Mouse (Mus musculus) lung, embryonic 14.5 days (tissue): ENCODE data around the gene Wwp2. TPM values are rescaled to one million over a fixed set of nuclear protein-coding genes. Genes with fewer than 3 reads are reported as not detected.

Source experiments
- ATAC-seq: fragments of 200-750 bp; cut with Nextera tagmentation; 2 replicates; pipeline ENCODE4 v1.8.0; 2017; ENCODE audit warnings: mild to moderate bottlenecking, moderate TSS enrichment, moderate library complexity; ENCODE audit not compliant: insufficient read depth
- DNase-seq: peaks from one replicate; pipeline ENCODE4 v3.0.0-alpha.2; 2015
- H3K27ac ChIP-seq: fragments of 300-500 bp; sonication (generic); 2 replicates; pipeline ENCODE4 v1.5.1; 2014; ENCODE audit warnings: low read depth, mild to moderate bottlenecking, moderate library complexity
- H3K27me3 ChIP-seq: fragments of 300-500 bp; sonication (generic); 2 replicates; pipeline ENCODE4 v1.6.1; 2014; ENCODE audit warnings: low read length, control low read depth; ENCODE audit not compliant: insufficient read depth
- H3K36me3 ChIP-seq: fragments of 300-500 bp; sonication (generic); 2 replicates; pipeline ENCODE4 v1.6.1; 2014; ENCODE audit warnings: control low read depth; ENCODE audit not compliant: insufficient read depth
- H3K4me1 ChIP-seq: fragments of 300-500 bp; sonication (generic); 2 replicates; pipeline ENCODE4 v1.6.1; 2014; ENCODE audit warnings: antibody characterized with exemption, control low read depth; ENCODE audit not compliant: insufficient read depth
- H3K4me2 ChIP-seq: fragments of 300-500 bp; sonication (generic); 2 replicates; pipeline ENCODE4 v1.6.1; 2014; ENCODE audit warnings: mild to moderate bottlenecking
- H3K4me3 ChIP-seq: fragments of 300-500 bp; sonication (generic); 2 replicates; pipeline ENCODE4 v1.5.1; 2014; ENCODE audit warnings: low read depth, low read length
- H3K9ac ChIP-seq: fragments of 300-500 bp; sonication (generic); 2 replicates; pipeline ENCODE4 v1.6.1; 2014
- H3K9me3 ChIP-seq: fragments of 300-500 bp; sonication (generic); 2 replicates; pipeline ENCODE4 v1.6.1; 2016; ENCODE audit warnings: low read depth, low read length, control low read depth
- CTCF ChIP-seq: IDR thresholded peaks from 2 replicates; pipeline ENCODE4 v1.5.1; 2016; ENCODE audit warnings: antibody characterized with exemption, low read depth
- WGBS: fragments of 180-500 bp; shearing (Covaris S2); extraction: QIAGEN DNeasy Blood & Tissue Kit; methylation state at CpG from one replicate; pipeline ENCODE4 v1.1.7; 2014; 5-methylcytosine and 5-hydroxymethylcytosine counted together
- polyA plus RNA-seq: library from polyadenylated mRNA; unstranded; fragments of >200 nt; fragmentation: Nextera tagmentation; extraction: Ambion mirVana; gene quantifications from 2 replicates; pipeline ENCODE4 v1.2.1, GENCODE M21; 2014

The Wwp2 gene
- polyA plus RNA-seq, 1 experiment from 2014 or later: 48.2 TPM

- H3K36me3 ChIP-seq: peaks cover 87% of the 10 kb centered on the region
- H3K9ac ChIP-seq: no peak overlapping the region
- DNase-seq: peak; percentile 70
- H3K9me3 ChIP-seq: no peaks in the 10 kb centered on the region
- WGBS: 61% methylated on average over 4 of the region's 4 CpGs
- H3K4me3 ChIP-seq: no peak overlapping the region
- H3K4me2 ChIP-seq: no peak overlapping the region
- no peaks in the 10 kb centered on the region for H3K27me3 ChIP-seq
- no peak overlapping the region for H3K27ac ChIP-seq
- 0 out of 2 replicates have a peak, but pooled peaks have one; percentile 24 for ATAC-seq
- TF ChIP-seq CTCF: peak; percentile 74
- H3K4me1 ChIP-seq: no peaks in the 10 kb centered on the region
Measured at GRCm38 (mm10) chr8:107411391-107411790, 24.8 kb upstream of the Wwp2 start.

- no peak for TF ChIP-seq CTCF
Measured at GRCm38 (mm10) chr8:107412552-107412951, 23.6 kb upstream of the Wwp2 start.

GRCm38 (mm10) chr8:107413881-107414280 is 22.3 kb upstream of the Wwp2 start:
- H3K9ac ChIP-seq: no peak overlapping the region
- no peak overlapping the region for H3K27ac ChIP-seq
- DNase-seq: no peak
- no peak overlapping the region for H3K4me3 ChIP-seq
- H3K27me3 ChIP-seq: no peaks in the 10 kb centered on the region
- TF ChIP-seq CTCF: no peak
- 90% methylated on average over 10 of the region's 10 CpGs for WGBS
- no peaks in the 10 kb centered on the region for H3K4me1 ChIP-seq
- no peak overlapping the region for H3K4me2 ChIP-seq
- peaks cover 97% of the 10 kb centered on the region for H3K36me3 ChIP-seq
- no peak for ATAC-seq
- H3K9me3 ChIP-seq: no peaks in the 10 kb centered on the region

More at GRCm38 (mm10) chr8:107412552-107412951, 23.6 kb upstream of the Wwp2 start:
- Histone ChIP-seq H3K9ac (no peak overlapping the region), H3K9me3 (no peaks in the 10 kb centered on the region), H3K27ac (no peak overlapping the region), H3K4me3 (no peak overlapping the region), H3K36me3 (peaks cover 95% of the 10 kb centered on the region), H3K4me1 (no peaks in the 10 kb centered on the region), H3K27me3 (no peaks in the 10 kb centered on the region), H3K4me2 (no peak overlapping the region)
- 90% methylated on average over 8 of the region's 8 CpGs for WGBS
- ATAC-seq: no peak
- no peak for DNase-seq

- H3K36me3 ChIP-seq: peaks cover 97% of the 10 kb centered on the region
- no peak overlapping the region for H3K9ac ChIP-seq
- no peak for TF ChIP-seq CTCF
- H3K4me1 ChIP-seq: no peaks in the 10 kb centered on the region
- H3K4me2 ChIP-seq: no peak overlapping the region
- H3K27ac ChIP-seq: no peak overlapping the region
- H3K9me3 ChIP-seq: no peaks in the 10 kb centered on the region
- 92% methylated on average over 12 of the region's 12 CpGs for WGBS
- no peak for ATAC-seq
- no peak for DNase-seq
- H3K27me3 ChIP-seq: no peaks in the 10 kb centered on the region
- no peak overlapping the region for H3K4me3 ChIP-seq
Measured at GRCm38 (mm10) chr8:107417001-107417400, 19.2 kb upstream of the Wwp2 start.

- Histone ChIP-seq H3K36me3 (peaks cover 39% of the 10 kb centered on the region), H3K9ac (peak overlapping the region; percentile 77), H3K4me2 (peak overlapping the region; percentile 70), H3K27me3 (no peaks in the 10 kb centered on the region), H3K9me3 (no peaks in the 10 kb centered on the region), H3K27ac (no peak overlapping the region), H3K4me3 (peak overlapping the region; percentile 78), H3K4me1 (peaks cover 4% of the 10 kb centered on the region; the same call in 1 of the 2 replicates)
- 0 out of 2 replicates have a peak, but pooled peaks have one; percentile 5 for ATAC-seq
- no peak for DNase-seq
- no peak for TF ChIP-seq CTCF
- 22% methylated on average over 9 of the region's 9 CpGs for WGBS
Measured at GRCm38 (mm10) chr8:107424176-107424575, 12.0 kb upstream of the Wwp2 start.

- H3K4me1 ChIP-seq: peaks cover 4% of the 10 kb centered on the region; the same call in 1 of the 2 replicates
- H3K9me3 ChIP-seq: no peaks in the 10 kb centered on the region
- peaks cover 34% of the 10 kb centered on the region for H3K36me3 ChIP-seq
- peak within 1 kb of the TSS; percentile 78 for H3K4me3 ChIP-seq
- TF ChIP-seq CTCF: peak; percentile 99
- H3K27ac ChIP-seq: peak within 1 kb of the TSS; percentile 39; the same call in 1 of the 2 replicates
- H3K4me2 ChIP-seq: peak within 1 kb of the TSS; percentile 70
- peak within 1 kb of the TSS; percentile 77 for H3K9ac ChIP-seq
- no peaks in the 10 kb centered on the region for H3K27me3 ChIP-seq
- whole genome bisulfite sequencing: under 1% methylated on average over 50 of the region's 50 CpGs
- DNase-seq (peak; percentile 99), ATAC-seq (peak; percentile 99)
Measured at GRCm38 (mm10) chr8:107424597-107425229, 11.5 kb upstream of the Wwp2 start, which contains the start of gene Nob1. Nob1 (minus strand) TSS chr8:107425051.

- peaks cover 4% of the 10 kb centered on the region; the same call in 1 of the 2 replicates for H3K4me1 ChIP-seq
- no peak overlapping the region for H3K9ac ChIP-seq
- TF ChIP-seq CTCF: no peak
- DNase-seq: no peak
- H3K27ac ChIP-seq: no peak overlapping the region
- H3K4me2 ChIP-seq: peak overlapping the region; percentile 70
- H3K27me3 ChIP-seq: no peaks in the 10 kb centered on the region
- H3K4me3 ChIP-seq: 0 out of 2 replicates have a peak overlapping the region, but pooled peaks have one; percentile 78
- WGBS: 45% methylated on average over 8 of the region's 8 CpGs
- H3K9me3 ChIP-seq: no peaks in the 10 kb centered on the region
- H3K36me3 ChIP-seq: peaks cover 29% of the 10 kb centered on the region
- ATAC-seq: no peak
Measured at GRCm38 (mm10) chr8:107425230-107425597, 11.0 kb upstream of the Wwp2 start.
